Mouse (Mus musculus) stomach, postnatal 0 days (tissue): ENCODE measurements around the gene Ugt1a10.

Source experiments
- CTCF ChIP-seq: IDR thresholded peaks from 2 replicates; pipeline ENCODE4 v1.5.1; 2016; ENCODE audit warnings: antibody characterized with exemption, low read depth, mild to moderate bottlenecking, moderate library complexity
- EP300 ChIP-seq: optimal IDR thresholded peaks from 2 replicates; pipeline ENCODE3; 2016; ENCODE audit warnings: antibody characterized with exemption

GRCm38 (mm10) chr1:88014194-88014593 lies 41.0 kb upstream of the Ugt1a10 start:
- TF ChIP-seq CTCF (no peak), EP300 (no peak)
